Mouse (Mus musculus): Measurements from ENCODE around the gene Zfp217.

Gene Zfp217

GRCm38 (mm10) chr2:170175190-170175589 lies 27.3 kb upstream of the Zfp217 start:
- H3K9me3 ChIP-seq (ENCODE audit: low read length) = no peaks in the 10 kb centered on the region
- TF ChIP-seq NANOG (IDR thresholded peaks at IDR 0.05; ENCODE audit: borderline replicate concordance, low read length) (no peak), CTCF (conservative IDR thresholded peaks at IDR 0.05; ENCODE audit: low read length) (no peak), POU5F1 (IDR thresholded peaks at IDR 0.05; ENCODE audit: borderline replicate concordance, low read length) (no peak)
- H3K27me3 ChIP-seq (ENCODE audit: insufficient read depth, low read length) = no peaks in the 10 kb centered on the region
- H3K4me1 ChIP-seq (replicated peaks; ENCODE audit: low read depth, low read length) = peaks cover 76% of the 10 kb centered on the region
- H3K36me3 ChIP-seq (ENCODE audit: insufficient read depth, low read length) = no peaks in the 10 kb centered on the region
- no peak overlapping the region for H3K4me3 ChIP-seq (replicated peaks; ENCODE audit: low read length)

GRCm38 (mm10) chr2:170169062-170169461 lies 21.2 kb upstream of the Zfp217 start:
- Histone ChIP-seq H3K4me3 (replicated peaks; ENCODE audit: low read length) (no peak overlapping the region), H3K27me3 (ENCODE audit: insufficient read depth, low read length) (no peaks in the 10 kb centered on the region), H3K4me1 (replicated peaks; ENCODE audit: low read depth, low read length) (peaks cover 75% of the 10 kb centered on the region), H3K36me3 (ENCODE audit: insufficient read depth, low read length) (no peaks in the 10 kb centered on the region), H3K9me3 (ENCODE audit: low read length) (no peaks in the 10 kb centered on the region)
- TF ChIP-seq NANOG (IDR thresholded peaks at IDR 0.05; ENCODE audit: borderline replicate concordance, low read length) (no peak), POU5F1 (IDR thresholded peaks at IDR 0.05; ENCODE audit: borderline replicate concordance, low read length) (no peak), CTCF (conservative IDR thresholded peaks at IDR 0.05; ENCODE audit: low read length) (no peak)

GRCm38 (mm10) chr2:170165649-170166048 lies 17.7 kb upstream of the Zfp217 start:
- peak overlapping the region; percentile 18; the same call in 1 of the 2 replicates for H3K4me3 ChIP-seq (replicated peaks; ENCODE audit: low read length)
- TF ChIP-seq CTCF (conservative IDR thresholded peaks at IDR 0.05; ENCODE audit: low read length) = no peak
- peak; percentile 95 for TF ChIP-seq POU5F1 (IDR thresholded peaks at IDR 0.05; ENCODE audit: borderline replicate concordance, low read length)
- no peaks in the 10 kb centered on the region for H3K27me3 ChIP-seq (ENCODE audit: insufficient read depth, low read length)
- H3K36me3 ChIP-seq (ENCODE audit: insufficient read depth, low read length) = no peaks in the 10 kb centered on the region
- peaks cover 84% of the 10 kb centered on the region for H3K4me1 ChIP-seq (replicated peaks; ENCODE audit: low read depth, low read length)
- no peaks in the 10 kb centered on the region for H3K9me3 ChIP-seq (ENCODE audit: low read length)

- peaks cover 89% of the 10 kb centered on the region for H3K4me1 ChIP-seq (replicated peaks; ENCODE audit: low read depth, low read length)
- H3K36me3 ChIP-seq (ENCODE audit: insufficient read depth, low read length) = no peaks in the 10 kb centered on the region
- TF ChIP-seq NANOG (IDR thresholded peaks at IDR 0.05; ENCODE audit: borderline replicate concordance, low read length) (no peak), CTCF (conservative IDR thresholded peaks at IDR 0.05; ENCODE audit: low read length) (no peak), POU5F1 (IDR thresholded peaks at IDR 0.05; ENCODE audit: borderline replicate concordance, low read length) (no peak)
- H3K27me3 ChIP-seq (ENCODE audit: insufficient read depth, low read length) = no peaks in the 10 kb centered on the region
- no peak overlapping the region for H3K4me3 ChIP-seq (replicated peaks; ENCODE audit: low read length)
- no peaks in the 10 kb centered on the region for H3K9me3 ChIP-seq (ENCODE audit: low read length)
These were observed 16.0 kb upstream of the Zfp217 start for GRCm38 (mm10) chr2:170163671-170164462.

- no peaks in the 10 kb centered on the region for H3K36me3 ChIP-seq (ENCODE audit: insufficient read depth, low read length)
- H3K4me3 ChIP-seq (replicated peaks; ENCODE audit: low read length) = 0 out of 2 replicates have a peak overlapping the region, but pooled peaks have one; percentile 1
- 0 out of 2 replicates have a peak, but pooled peaks cover 5% of the 10 kb centered on the region for H3K27me3 ChIP-seq (ENCODE audit: insufficient read depth, low read length)
- TF ChIP-seq NANOG (IDR thresholded peaks at IDR 0.05; ENCODE audit: borderline replicate concordance, low read length) = no peak
- no peak for TF ChIP-seq CTCF (conservative IDR thresholded peaks at IDR 0.05; ENCODE audit: low read length)
- no peak for TF ChIP-seq POU5F1 (IDR thresholded peaks at IDR 0.05; ENCODE audit: borderline replicate concordance, low read length)
- H3K4me1 ChIP-seq (replicated peaks; ENCODE audit: low read depth, low read length) = peaks cover 80% of the 10 kb centered on the region
- H3K9me3 ChIP-seq (ENCODE audit: low read length) = no peaks in the 10 kb centered on the region
These were observed 12.1 kb upstream of the Zfp217 start for GRCm38 (mm10) chr2:170159795-170160568.

GRCm38 (mm10) chr2:170158987-170159386 lies 11.1 kb upstream of the Zfp217 start:
- TF ChIP-seq CTCF (conservative IDR thresholded peaks at IDR 0.05; ENCODE audit: low read length) (no peak), NANOG (IDR thresholded peaks at IDR 0.05; ENCODE audit: borderline replicate concordance, low read length) (no peak), POU5F1 (IDR thresholded peaks at IDR 0.05; ENCODE audit: borderline replicate concordance, low read length) (no peak)
- Histone ChIP-seq H3K9me3 (ENCODE audit: low read length) (no peaks in the 10 kb centered on the region), H3K27me3 (ENCODE audit: insufficient read depth, low read length) (0 out of 2 replicates have a peak, but pooled peaks cover 5% of the 10 kb centered on the region), H3K36me3 (ENCODE audit: insufficient read depth, low read length) (no peaks in the 10 kb centered on the region), H3K4me3 (replicated peaks; ENCODE audit: low read length) (no peak overlapping the region), H3K4me1 (replicated peaks; ENCODE audit: low read depth, low read length) (peaks cover 81% of the 10 kb centered on the region)

- H3K9me3 ChIP-seq (ENCODE audit: low read length) = no peaks in the 10 kb centered on the region
- TF ChIP-seq NANOG (IDR thresholded peaks at IDR 0.05; ENCODE audit: borderline replicate concordance, low read length) = no peak
- TF ChIP-seq POU5F1 (IDR thresholded peaks at IDR 0.05; ENCODE audit: borderline replicate concordance, low read length) = no peak
- no peak for TF ChIP-seq CTCF (conservative IDR thresholded peaks at IDR 0.05; ENCODE audit: low read length)
These were observed 10.3 kb upstream of the Zfp217 start for GRCm38 (mm10) chr2:170158251-170158650.

More at GRCm38 (mm10) chr2:170158251-170158650, 10.3 kb upstream of the Zfp217 start:
- Histone ChIP-seq H3K36me3 (ENCODE audit: insufficient read depth, low read length) (no peaks in the 10 kb centered on the region), H3K4me1 (replicated peaks; ENCODE audit: low read depth, low read length) (peaks cover 85% of the 10 kb centered on the region), H3K4me3 (replicated peaks; ENCODE audit: low read length) (no peak overlapping the region), H3K27me3 (ENCODE audit: insufficient read depth, low read length) (0 out of 2 replicates have a peak, but pooled peaks cover 5% of the 10 kb centered on the region)
